Mouse (Mus musculus): ENCODE measurements around the gene Prpsap1.

The Prpsap1 gene

DNA sequence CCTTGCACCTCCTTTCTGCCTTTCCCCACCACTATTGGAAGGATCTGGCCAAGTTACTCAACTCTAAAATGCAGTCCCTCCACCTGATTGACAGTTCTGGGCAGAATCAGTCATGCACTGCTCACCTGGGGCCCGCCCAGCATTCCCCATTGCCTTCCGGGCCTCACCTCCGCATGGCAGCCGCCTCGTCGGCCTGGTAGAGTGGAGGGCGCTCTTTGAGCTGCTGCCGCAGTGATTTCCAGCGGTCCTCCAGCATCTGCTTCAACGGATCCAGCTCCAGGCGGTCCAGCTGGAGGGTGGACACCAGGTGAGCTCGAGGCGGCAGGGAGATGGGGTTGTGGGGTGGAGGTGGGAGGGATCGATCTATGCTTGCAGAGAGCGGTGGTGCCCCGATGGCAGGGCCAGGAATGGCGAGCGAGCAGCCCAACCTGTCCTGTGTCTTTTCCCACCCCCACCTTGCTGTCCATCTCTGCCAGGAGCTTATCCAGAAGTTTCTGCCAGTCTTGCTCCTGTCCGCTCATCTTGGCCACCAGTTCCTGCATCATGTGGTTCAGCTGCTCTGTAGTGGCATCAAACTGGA is 47.6 kb downstream of the Prpsap1 start:
- in situ Hi-C loops (cut with MboI; ENCODE audit: low sequenced_read_pairs): loop anchor here (5.0 kb wide), 1 partner anchor 129 kb away; no protein-coding TSS in a partner anchor

DNA sequence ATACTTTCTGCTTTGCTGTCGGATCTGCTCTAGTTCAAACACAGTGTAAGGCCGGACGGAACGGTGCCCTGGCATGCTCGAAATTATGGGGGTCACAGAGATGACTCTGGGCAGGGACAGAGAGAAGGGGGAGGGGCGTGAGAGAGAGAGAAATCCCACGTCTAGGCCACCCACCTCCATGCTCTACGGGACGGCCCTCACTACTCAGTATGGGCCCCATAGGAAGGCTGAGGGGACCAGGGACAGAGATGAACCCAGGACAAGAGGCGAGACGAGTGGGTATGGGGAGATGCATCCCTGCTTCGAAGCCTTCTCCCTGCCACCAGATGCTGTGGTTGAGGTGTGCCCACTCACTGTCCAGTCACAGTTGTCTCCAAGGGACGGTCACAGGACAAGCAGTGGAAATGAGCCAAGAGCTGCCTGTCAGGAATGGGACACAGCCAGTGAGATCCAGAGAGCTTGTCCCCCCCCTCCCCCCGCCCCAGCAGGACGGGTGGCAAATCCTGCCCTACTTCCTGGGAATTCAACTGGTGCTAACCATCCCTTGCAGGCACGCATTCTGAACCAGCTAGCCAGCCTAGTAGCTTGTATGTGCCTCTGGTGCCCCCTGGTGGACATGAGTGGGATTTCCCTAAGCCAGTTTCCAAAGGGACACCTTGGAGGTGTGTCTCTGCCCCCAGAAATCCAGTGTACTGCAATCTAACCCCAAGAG is 48.2 kb downstream of the Prpsap1 start:
- in situ Hi-C loops (cut with MboI; ENCODE audit: low sequenced_read_pairs): loop anchor here (5.0 kb wide), 1 partner anchor 128 kb away; no protein-coding TSS in a partner anchor

DNA sequence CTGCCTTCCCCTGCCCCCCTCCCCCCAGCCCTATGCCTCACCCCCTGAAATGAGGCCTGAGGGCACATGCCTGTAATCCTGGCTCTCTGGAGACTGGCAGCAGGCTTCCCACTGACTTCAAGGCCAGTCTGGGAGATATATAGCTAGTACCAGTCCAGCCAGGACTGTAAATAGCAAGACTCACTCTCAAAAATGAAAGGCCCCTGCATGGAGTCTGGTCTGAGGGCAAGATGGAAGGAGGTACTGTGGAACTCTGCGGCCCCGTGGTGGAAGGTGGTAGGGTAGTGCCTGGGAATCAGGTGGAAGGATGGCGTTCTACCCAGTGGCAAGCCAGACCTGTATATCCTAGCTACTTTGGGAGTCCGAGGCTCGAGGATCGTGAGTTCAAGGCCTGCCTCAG is 50.1 kb downstream of the Prpsap1 start:
- in situ Hi-C loops (cut with MboI; ENCODE audit: low sequenced_read_pairs): no loop called here

DNA sequence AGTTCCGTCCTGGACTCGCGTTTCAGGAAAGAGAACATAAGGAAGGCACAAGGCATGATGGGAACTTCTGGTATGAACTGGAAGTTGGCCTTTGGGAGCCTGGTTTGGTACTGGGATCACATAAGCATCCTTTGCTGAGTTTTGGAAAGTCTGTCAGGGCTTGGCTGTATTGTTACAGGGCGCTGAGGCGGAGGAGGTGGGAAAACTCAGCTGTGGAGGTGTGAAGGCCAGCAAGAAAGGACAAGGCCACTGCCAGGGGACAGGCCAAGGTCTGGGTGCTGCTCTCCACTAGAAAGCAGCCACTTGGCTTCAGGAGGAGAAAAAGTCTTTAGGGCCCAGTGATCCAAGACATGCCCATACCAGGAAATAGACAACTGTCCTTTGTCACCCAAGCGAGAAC is 50.7 kb downstream of the Prpsap1 start:
- in situ Hi-C loops (cut with MboI; ENCODE audit: low sequenced_read_pairs): no loop called here

DNA sequence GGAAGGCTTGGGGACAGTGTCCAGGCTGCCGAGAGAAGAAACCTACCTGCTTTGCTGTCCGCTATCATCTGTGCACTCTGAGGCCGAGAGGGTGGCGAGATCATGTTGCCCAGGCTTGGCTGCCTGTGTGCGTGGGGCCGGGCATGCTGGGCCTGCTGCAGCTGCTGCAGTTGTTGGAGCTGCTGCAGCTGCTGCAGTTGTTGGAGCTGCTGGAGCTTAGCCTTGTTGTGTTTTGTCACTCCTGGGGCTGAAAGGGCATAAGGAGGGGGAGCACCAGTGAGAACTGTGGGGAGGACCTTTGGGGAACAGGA is 51.2 kb downstream of the Prpsap1 start:
- in situ Hi-C loops (cut with MboI; ENCODE audit: low sequenced_read_pairs): no loop called here

DNA sequence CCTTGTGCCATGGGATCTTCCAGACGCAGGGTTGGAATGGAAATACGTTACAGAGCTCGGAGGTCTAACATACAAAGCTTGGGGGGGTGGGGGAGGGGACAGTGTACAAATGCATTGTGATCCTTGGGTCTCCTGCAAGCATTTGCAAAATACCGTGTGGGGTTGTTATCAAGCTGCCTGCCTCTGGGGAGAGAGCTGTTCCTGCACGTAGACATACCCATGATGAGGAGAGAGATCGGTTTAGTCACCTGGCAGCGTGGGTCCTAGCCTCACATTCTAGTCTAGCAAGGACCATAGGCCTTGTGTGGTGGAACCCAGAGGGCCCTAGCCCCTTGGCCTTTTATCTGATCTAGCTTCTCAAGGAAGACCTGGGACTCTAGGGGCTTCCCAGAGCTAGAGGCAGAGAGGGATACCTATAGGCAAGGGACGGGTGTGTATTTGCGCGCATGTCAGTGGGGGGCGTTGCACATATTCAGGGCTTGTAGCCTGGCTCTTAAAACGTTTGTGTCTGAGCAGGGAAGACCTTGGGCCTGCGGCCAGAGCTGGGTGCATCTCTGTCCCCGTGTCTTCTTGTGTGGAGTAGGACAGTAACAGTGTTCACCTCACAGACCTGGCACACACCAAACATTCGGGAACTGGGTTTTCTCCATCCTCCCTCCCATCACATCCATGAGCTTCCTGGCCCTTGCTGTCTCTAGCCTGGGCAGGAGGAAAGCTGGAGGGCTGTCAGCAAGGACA is 51.7 kb downstream of the Prpsap1 start:
- in situ Hi-C loops (cut with MboI; ENCODE audit: low sequenced_read_pairs): no loop called here

DNA sequence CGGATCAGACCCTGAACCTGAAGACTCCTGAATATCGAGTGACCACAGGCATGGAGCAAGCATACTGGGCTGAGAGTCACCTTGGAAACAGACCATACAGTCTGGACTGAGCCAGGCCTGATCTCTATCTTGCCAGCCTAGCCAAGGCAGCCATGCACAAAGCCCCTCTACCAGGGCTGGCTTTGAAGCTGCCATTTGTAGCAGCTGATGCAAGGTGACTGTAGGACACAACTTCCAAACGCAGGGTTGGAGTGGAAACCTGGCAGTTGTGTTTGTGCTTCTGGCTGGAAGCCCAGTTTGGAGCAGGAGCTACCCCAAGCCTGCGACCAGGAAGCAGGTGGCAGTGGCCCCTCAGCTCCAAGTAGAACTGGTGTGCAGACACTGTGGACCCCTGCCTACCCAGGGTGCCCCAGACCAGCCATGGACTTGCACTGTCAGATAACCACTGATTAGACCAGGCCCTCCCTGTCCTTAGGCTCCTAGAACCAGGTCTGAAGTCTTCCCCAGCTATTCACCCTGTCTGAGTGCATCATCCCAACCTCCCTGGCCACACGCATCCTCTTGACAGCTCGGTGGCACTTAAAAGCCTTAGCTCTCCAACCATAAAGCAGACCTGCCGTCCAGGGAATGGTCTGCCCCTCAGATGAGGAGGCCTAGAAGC is 53.5 kb downstream of the Prpsap1 start:
- in situ Hi-C loops (cut with MboI; ENCODE audit: low sequenced_read_pairs): no loop called here

DNA sequence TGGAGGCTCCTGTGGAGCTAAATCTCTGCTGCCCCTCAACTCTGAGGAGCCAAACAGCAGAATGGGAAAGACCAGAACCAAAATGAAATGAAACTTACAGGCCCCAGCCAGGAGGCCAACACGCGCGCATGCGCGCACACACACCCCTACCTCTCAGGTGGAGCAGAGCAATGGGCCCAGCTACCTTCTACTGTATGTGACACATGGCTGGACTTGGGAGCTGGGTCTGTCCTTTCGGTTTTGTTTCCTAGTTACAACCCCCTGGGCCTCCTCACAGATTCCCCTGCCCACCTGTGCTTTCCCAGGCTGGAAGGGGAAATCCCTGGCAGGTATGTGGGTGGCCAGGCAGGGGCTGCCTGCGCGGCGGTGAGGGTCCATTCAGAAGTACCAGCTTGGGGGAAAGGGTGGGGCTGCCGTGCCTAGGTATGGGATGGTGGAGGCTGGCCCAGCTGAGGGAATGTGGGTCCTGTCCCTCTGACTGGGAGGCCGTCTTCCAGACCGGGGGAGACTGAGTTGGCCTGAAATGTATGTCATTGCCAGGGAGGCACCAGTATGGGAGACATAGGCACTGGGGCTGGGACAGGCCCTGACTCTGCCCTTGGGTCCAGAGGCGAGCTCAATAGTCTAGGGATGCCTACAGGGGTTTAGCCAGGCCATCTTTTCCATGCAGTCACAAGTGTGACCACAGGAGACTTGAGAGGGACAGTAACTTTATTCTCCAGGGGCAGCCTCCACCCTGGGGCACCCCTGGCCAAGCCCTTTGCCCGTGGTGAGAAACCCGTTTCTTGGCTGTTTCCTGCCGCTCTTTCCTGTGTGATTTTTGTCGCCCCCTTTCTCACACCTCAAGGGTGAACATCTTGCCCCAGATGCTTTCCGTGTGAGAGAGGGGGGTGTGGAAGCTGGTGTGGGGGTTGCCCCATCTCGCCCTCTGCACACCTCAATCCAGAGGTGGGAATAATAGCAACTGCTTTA is 54.4 kb downstream of the Prpsap1 start:
- in situ Hi-C loops (cut with MboI; ENCODE audit: low sequenced_read_pairs): no loop called here

DNA sequence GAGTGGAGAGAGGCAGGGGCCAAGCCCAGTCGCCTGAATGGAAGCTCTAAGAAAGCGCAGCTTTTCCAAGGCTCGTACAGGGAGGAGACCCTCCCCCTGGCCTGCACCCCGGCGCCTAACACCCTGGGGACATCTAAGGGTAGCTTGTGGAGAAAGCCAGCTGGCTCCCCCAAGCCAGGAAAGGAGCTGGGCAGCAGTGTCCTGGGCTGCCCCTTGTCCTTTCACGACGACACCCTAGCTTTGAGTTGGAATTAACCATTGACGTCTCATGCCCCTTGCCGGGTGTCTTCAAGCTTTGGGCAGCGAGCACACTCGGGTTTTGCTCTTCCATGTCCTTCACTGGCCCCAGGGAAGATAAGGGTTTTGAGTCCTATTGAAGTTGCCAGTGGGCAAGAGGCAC is 56.5 kb downstream of the Prpsap1 start:
- in situ Hi-C loops (cut with MboI; ENCODE audit: low sequenced_read_pairs): no loop called here

DNA sequence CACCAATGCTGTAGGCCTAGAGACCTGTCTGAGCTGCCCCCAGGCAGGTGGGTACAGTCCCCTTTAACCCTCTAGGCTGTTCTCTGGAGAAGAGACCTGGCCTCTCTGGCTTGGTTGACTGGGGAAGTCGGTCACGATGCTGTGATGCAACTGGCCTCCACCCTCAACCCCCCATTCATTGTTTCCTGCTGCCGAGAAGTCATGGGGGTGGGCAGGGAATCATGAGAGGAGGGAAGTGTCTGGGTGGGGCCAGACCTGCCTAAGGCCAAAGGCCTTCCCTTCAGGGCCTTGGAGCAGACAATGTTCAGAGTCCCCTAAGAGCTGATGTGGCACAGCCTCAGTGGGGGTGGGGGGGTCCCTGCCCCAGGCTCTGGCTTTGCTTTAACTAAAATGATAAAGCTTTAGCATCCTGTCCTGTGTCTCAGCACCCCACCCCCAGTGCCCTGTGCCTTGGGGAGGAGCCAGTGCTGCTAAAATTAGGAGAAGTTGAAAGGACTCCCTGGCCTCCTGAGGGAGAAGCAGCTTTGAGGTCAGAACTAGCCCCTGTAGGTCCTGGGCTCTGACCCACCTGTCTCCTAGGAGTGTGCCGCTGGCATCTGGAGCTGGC is 57.2 kb downstream of the Prpsap1 start:
- in situ Hi-C loops (cut with MboI; ENCODE audit: low sequenced_read_pairs): no loop called here

DNA sequence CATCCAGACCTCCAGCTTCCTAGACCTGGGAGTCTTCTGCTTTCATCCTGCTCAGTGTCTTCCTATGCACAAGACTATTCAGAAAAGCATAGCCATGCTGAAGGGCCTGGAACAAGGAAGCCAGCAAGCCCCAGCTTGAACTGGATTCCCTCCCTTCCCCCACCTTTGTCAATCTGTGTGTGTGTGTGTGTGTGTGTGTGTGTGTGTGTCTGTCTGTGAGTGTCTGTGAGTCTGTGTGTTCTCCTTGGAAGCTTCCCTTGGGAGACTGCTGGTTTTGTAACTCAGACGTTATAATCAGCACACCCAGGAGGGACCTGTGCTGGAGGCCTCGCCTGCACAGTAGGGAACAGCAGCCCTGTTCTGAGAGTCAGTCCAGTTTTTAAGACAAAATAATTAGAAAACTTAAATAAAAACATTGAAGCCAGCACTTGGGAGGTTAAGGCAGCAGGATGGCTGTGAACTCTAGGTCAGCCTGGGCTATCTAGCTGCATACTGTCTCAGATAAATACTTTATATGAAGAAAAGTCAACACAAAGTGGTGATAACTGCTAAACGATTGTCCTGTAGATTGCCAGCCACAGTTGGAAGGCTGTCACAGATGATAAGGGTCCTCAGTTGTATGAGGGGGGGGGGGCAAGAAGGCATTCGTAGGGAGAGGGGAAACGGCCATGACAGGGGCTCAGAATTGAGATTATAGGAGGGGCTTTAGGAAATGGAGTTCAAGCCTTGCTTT is 57.8 kb downstream of the Prpsap1 start:
- in situ Hi-C loops (cut with MboI; ENCODE audit: low sequenced_read_pairs): no loop called here

DNA sequence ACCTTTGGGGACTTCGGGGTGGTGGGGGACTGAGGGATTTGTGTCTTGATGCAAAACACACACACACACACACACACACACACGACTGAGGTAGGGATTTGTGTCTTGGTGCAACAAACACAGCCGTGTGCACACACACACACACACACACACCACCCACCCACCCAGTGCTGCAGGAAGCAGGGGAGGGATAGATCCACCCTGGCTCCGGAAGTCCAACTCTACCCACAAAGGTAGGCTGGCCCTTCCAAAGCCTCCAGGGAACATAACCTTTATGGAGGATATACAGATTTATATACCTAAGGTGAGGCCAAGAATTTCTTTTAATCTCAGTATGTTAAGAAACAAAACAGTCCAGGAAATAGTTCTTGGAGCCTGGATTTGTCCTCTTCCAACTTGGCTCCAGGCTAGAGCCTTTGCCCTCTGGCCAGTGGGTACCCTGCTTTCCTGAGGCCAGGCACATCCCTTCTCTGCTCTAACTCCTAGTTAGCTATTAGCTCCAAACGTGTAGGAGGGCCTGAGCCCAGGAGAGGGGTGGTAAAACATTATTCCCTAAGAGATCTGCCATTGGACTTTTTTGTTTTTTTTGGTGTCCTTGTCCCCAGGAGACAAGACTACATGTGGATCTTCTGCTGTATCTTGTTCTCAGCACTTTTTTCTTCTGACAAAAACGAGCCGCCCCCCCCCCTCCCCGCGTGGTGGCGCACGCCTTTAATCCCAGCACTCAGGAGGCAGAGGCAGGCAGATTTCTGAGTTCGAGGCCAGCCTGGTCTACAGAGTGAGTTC is 58.8 kb downstream of the Prpsap1 start:
- in situ Hi-C loops (cut with MboI; ENCODE audit: low sequenced_read_pairs): no loop called here

DNA sequence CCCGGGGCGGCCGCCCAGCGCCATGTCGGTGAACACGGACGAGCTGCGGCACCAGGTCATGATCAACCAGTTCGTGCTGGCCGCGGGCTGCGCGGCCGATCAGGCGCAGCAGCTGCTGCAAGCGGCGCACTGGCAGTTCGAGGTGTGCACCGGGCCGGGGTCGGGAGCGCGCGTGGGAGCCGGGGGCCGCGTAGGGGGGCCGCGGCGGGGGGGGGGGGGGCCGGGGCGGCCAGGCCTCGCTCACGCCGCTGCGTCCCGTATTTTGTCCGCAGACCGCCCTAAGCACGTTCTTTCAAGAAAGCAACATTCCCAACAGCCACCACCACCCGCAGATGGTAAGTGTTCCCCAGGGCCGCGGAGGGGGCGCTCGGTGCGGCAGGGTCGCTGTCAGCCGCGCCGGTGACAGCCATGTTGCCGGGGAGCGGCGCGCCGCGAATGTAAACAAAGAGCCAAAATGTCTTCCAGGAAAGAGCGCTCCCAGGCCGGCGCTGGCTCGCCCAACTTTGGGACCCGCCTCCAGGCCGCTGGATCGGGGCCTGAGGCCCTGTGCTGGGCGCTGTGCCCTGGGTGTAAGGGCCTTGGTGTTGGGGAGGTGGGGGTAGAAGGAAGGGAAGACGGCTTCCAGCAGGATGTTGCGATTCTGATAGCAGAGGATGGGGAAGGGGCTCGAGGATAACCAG is 59.6 kb downstream of the Prpsap1 start:
- in situ Hi-C loops (cut with MboI; ENCODE audit: low sequenced_read_pairs): no loop called here

DNA sequence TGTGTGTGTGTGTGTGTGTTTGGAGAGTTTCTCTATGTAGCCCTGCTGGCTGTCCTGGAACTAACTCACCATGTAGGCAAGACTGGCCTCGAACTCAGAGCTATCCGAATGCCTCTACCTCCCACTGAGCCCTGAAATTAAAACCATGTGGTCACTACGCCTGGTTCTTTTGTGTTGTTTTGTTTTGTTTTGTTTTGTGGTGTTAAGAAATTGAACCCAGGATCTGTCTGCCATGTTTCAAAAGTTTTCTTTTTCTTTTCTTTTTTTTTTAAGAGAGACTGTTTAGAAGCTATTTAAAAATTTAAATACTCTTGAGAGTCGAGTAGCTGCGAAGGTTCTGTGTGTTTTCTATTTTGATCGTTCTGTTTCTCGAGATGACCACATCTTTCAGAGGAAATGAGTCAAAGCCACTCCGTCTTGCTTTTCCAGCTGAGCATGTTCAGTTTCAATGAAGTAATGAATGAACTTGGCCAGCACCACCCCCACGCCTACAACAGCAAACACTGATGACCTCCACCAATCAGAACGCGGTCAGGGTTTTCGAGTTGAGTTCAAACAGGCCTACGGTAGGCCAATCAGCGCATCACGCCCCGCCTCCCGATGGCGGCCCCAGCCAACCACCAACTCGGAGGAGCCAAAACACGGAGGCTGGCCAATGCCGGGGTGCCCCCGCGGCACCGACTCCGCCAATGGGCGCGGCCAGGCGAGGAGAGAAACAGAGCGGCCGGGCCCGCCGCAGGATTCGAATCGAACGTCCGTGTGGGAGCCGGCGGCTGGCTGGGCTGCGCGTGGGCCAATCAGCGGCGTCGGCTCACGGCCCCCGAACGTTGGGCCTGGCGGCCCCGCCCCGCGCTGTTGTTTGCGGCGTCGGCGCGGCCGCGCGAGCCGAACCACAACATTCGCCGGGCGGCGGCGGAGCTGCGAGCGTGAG is 60.4 kb downstream of the Prpsap1 start, which contains the start of gene Ubald2:
Gene Ubald2, plus strand, starts transcription at position 739 of the 931 bp plus-strand sequence.
- in situ Hi-C loops (cut with MboI; ENCODE audit: low sequenced_read_pairs): no loop called here

DNA sequence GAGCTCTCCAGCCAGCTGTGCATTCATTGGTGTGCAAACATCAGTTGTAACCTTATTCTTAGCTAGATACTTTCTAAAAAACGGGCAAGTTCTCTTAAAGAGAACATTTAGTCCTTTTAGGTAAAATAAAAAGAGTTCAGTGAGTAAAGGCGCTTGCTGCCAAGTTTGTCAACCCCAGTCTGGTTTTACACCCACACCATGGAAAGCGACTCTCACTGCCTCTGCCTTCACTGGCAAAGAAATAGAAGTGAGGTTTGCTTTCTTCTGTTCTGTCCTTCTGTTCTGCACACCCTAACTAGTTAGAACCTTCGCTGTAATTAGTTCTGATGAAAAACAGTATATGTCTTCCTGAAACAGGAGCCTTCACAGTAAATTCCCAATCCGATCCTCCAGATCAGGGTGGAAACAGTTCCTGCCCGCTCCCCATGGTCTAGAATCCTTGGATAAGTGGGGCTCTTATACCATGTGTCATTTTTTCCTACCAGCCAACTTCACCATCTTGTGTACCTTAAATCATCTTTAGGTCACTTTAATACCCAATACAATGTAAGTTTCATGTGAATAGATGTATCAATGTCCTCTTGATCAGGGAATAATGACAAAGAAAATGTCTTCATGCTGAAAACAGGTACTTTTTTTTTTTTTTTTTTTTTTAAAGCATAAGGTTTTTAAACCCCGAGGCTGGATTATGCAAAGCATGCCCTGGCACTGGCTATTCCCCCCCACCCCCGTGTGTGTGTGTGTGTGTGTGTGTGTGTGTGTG is 61.2 kb downstream of the Prpsap1 start:
- in situ Hi-C loops (cut with MboI; ENCODE audit: low sequenced_read_pairs): no loop called here

DNA sequence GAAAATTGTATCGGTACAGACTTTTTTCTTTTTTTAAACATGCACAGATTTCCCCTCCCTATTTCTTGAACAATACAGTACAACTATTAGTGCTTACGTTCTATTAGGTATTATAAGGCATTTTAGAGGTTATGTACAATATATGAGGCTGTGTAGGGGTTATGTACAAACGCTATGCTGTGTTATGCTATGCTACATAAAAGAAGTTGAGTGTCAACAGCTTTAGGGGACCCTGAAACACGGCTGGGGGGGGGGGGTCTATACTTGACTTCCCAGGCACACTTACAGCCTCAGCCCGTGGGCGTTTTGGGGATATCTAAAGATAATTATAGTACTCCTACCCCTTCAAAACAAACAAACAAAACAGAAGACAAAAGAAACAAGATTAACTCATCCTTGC is 61.9 kb downstream of the Prpsap1 start:
- in situ Hi-C loops (cut with MboI; ENCODE audit: low sequenced_read_pairs): no loop called here

Data from CH12F3 (cell line).